Mouse (Mus musculus) hindbrain, postnatal 0 days (tissue): ENCODE results near the gene Gm10134. TPM values are rescaled to one million over a fixed set of nuclear protein-coding genes. Genes with fewer than 3 reads are reported as not detected.

Source experiments
- ATAC-seq: fragments of 200-750 bp; cut with Nextera tagmentation; 2 replicates; pipeline ENCODE4 v1.8.0; 2017; ENCODE audit warnings: mild to moderate bottlenecking, moderate TSS enrichment, moderate library complexity
- DNase-seq: peaks from one replicate; pipeline ENCODE4 v3.0.0-alpha.2; 2015; ENCODE audit warnings: low spot score
- H3K27ac ChIP-seq: fragments of 300-500 bp; sonication (generic); 2 replicates; pipeline ENCODE4 v1.5.1; 2014; ENCODE audit warnings: mild to moderate bottlenecking
- H3K27me3 ChIP-seq: fragments of 300-500 bp; sonication (generic); 2 replicates; pipeline ENCODE4 v1.6.1; 2014; ENCODE audit warnings: low read length, mixed read lengths; ENCODE audit not compliant: insufficient read depth
- H3K36me3 ChIP-seq: fragments of 300-500 bp; sonication (generic); 2 replicates; pipeline ENCODE4 v1.6.1; 2014; ENCODE audit warnings: low read length, mixed read lengths; ENCODE audit not compliant: insufficient read depth
- H3K4me1 ChIP-seq: fragments of 300-500 bp; sonication (generic); 2 replicates; pipeline ENCODE4 v1.6.1; 2014; ENCODE audit warnings: antibody characterized with exemption, low read length, mixed read lengths; ENCODE audit not compliant: insufficient read depth
- H3K4me2 ChIP-seq: fragments of 300-500 bp; sonication (generic); 2 replicates; pipeline ENCODE4 v1.6.1; 2014; ENCODE audit warnings: low read depth, mild to moderate bottlenecking, low read length, moderate library complexity, mixed read lengths
- H3K4me3 ChIP-seq: fragments of 300-500 bp; sonication (generic); 2 replicates; pipeline ENCODE4 v1.5.1; 2014; ENCODE audit warnings: low read length
- H3K9ac ChIP-seq: fragments of 300-500 bp; sonication (generic); replicated peaks from 2 replicates; pipeline ENCODE4 v1.6.1; 2014; ENCODE audit warnings: mild to moderate bottlenecking, low read length, moderate library complexity, mixed read lengths
- H3K9me3 ChIP-seq: fragments of 300-500 bp; sonication (generic); 2 replicates; pipeline ENCODE4 v1.6.1; 2016; ENCODE audit warnings: low read length, mixed read lengths
- CTCF ChIP-seq: IDR thresholded peaks from 2 replicates; pipeline ENCODE4 v1.5.1; 2016; ENCODE audit warnings: antibody characterized with exemption, control low read depth, low read depth
- WGBS: fragments of 180-500 bp; shearing (Covaris S2); extraction: QIAGEN DNeasy Blood & Tissue Kit; methylation state at CpG from one replicate; pipeline ENCODE4 v1.1.7; 2014; 5-methylcytosine and 5-hydroxymethylcytosine counted together
- polyA plus RNA-seq: library from polyadenylated mRNA; unstranded; fragments of >200 nt; fragmentation: Nextera tagmentation; extraction: Ambion mirVana; gene quantifications from 2 replicates; pipeline ENCODE4 v1.2.1, GENCODE M21; 2015
- total RNA-seq: library from RNA; depleted of rRNA; stranded (reverse); fragments of >200 nt; gene quantifications from 2 replicates; pipeline ENCODE4 v1.2.3, GENCODE M21; 2014

Gm10134 gene
- total and polyA plus RNA-seq, 2 experiments from 2014 or later: 4.8 TPM; not detected in 1

GRCm38 (mm10) chr2:28523643-28524117 lies 17.8 kb downstream of the Gm10134 start:
- 0 out of 2 replicates have a peak, but pooled peaks have one; percentile 3 for TF ChIP-seq CTCF
- ATAC-seq: peak; percentile 85
- Histone ChIP-seq H3K9ac (no peak overlapping the region; the same call in 1 of the 2 replicates), H3K9me3 (no peaks in the 10 kb centered on the region), H3K36me3 (no peaks in the 10 kb centered on the region), H3K27ac (peak overlapping the region; percentile 70), H3K4me3 (no peak overlapping the region), H3K4me2 (no peak overlapping the region), H3K27me3 (no peaks in the 10 kb centered on the region), H3K4me1 (peaks cover 46% of the 10 kb centered on the region)
- WGBS: 5% methylated on average over 5 of the region's 5 CpGs
- peak; percentile 92 for DNase-seq

DNA sequence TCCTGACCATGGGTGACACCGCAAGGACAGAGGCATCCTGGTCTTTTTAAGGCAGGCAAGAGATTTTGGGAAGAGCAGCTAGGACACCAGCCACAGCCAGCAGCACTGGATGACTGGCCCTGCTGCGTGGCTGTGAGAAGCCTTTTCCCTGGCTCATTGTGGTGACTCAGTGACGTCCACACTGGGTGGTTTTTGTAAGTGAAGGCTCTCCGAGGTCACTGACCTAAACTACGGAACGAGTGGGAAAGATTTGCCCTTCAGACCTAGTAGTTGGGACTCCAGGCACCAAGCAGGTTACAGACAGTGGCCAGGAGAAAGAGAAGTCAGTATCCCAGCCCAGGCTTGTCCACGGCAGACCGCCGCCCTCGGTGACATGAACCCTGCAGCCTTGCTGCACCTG lies 18.5 kb downstream of the Gm10134 start:
- Histone ChIP-seq H3K9ac (no peak overlapping the region), H3K9me3 (no peaks in the 10 kb centered on the region), H3K27me3 (no peaks in the 10 kb centered on the region), H3K4me1 (peaks cover 48% of the 10 kb centered on the region), H3K27ac (peak overlapping the region; percentile 70; the same call in 1 of the 2 replicates), H3K4me2 (no peak overlapping the region), H3K4me3 (no peak overlapping the region), H3K36me3 (no peaks in the 10 kb centered on the region)
- WGBS: 79% methylated on average over 10 of the region's 10 CpGs
- DNase-seq (no peak), ATAC-seq (no peak)
- no peak for TF ChIP-seq CTCF

- peak; percentile 56 for DNase-seq
- Histone ChIP-seq H3K4me1 (peaks cover 56% of the 10 kb centered on the region), H3K4me3 (no peak overlapping the region), H3K27ac (peak overlapping the region; percentile 76), H3K9me3 (no peaks in the 10 kb centered on the region), H3K27me3 (no peaks in the 10 kb centered on the region), H3K36me3 (no peaks in the 10 kb centered on the region), H3K4me2 (no peak overlapping the region; the same call in 1 of the 2 replicates), H3K9ac (no peak overlapping the region)
- 15% methylated on average over 11 of the region's 11 CpGs for WGBS
- TF ChIP-seq CTCF: no peak
- peak; percentile 43 for ATAC-seq
Measured at GRCm38 (mm10) chr2:28525219-28525942, 19.5 kb downstream of the Gm10134 start.

GRCm38 (mm10) chr2:28525943-28526876 lies 20.3 kb downstream of the Gm10134 start:
- peak; percentile 64 for DNase-seq

GRCm38 (mm10) chr2:28527436-28528353 lies 21.8 kb downstream of the Gm10134 start:
- no peak for TF ChIP-seq CTCF
- H3K9ac ChIP-seq: no peak overlapping the region
- peak overlapping the region; percentile 22; the same call in 1 of the 2 replicates for H3K27ac ChIP-seq
- ATAC-seq (no peak), DNase-seq (no peak)
- H3K4me3 ChIP-seq: no peak overlapping the region
- no peaks in the 10 kb centered on the region for H3K27me3 ChIP-seq
- H3K9me3 ChIP-seq: no peaks in the 10 kb centered on the region
- H3K4me2 ChIP-seq: no peak overlapping the region
- peaks cover 45% of the 10 kb centered on the region for H3K4me1 ChIP-seq
- WGBS: 67% methylated on average over 20 of the region's 20 CpGs
- no peaks in the 10 kb centered on the region for H3K36me3 ChIP-seq

More at GRCm38 (mm10) chr2:28525943-28526876, 20.3 kb downstream of the Gm10134 start:
- Histone ChIP-seq H3K4me1 (peaks cover 54% of the 10 kb centered on the region), H3K36me3 (no peaks in the 10 kb centered on the region), H3K9me3 (no peaks in the 10 kb centered on the region), H3K4me3 (no peak overlapping the region), H3K27me3 (no peaks in the 10 kb centered on the region), H3K4me2 (no peak overlapping the region), H3K9ac (0 out of 2 replicates have a peak overlapping the region, but pooled peaks have one; percentile 7), H3K27ac (peak overlapping the region; percentile 76)
- TF ChIP-seq CTCF: peak; percentile 70
- 36% methylated on average over 12 of the region's 12 CpGs for WGBS
- ATAC-seq: peak; percentile 17; the same call in 1 of the 2 replicates
